Mouse (Mus musculus) inflammation-experienced regulatory T-cells, adult 6 months (primary cell): ENCODE results near the gene Cdc16. TPM values are rescaled to one million over a fixed set of nuclear protein-coding genes. Genes with fewer than 3 reads are reported as not detected.
"Not testable (repeated sequence)": the region's sequence is repeated elsewhere in the genome, so short reads cannot be mapped to it uniquely, and the experiment has no call there.

Source experiments
- ATAC-seq: one replicate; pipeline ENCODE4 v1.8.0; 2017
- polyA plus RNA-seq, 3 experiments: library from polyadenylated mRNA; unstranded; fragments of 100-300 nt; shearing (Covaris generic); gene quantifications; one replicate each; pipeline ENCODE4 v1.2.1; 2017

The Cdc16 gene
- polyA plus RNA-seq: 10 to 100 TPM; 24.1 to 28.0 (median 24.3) TPM

DNA sequence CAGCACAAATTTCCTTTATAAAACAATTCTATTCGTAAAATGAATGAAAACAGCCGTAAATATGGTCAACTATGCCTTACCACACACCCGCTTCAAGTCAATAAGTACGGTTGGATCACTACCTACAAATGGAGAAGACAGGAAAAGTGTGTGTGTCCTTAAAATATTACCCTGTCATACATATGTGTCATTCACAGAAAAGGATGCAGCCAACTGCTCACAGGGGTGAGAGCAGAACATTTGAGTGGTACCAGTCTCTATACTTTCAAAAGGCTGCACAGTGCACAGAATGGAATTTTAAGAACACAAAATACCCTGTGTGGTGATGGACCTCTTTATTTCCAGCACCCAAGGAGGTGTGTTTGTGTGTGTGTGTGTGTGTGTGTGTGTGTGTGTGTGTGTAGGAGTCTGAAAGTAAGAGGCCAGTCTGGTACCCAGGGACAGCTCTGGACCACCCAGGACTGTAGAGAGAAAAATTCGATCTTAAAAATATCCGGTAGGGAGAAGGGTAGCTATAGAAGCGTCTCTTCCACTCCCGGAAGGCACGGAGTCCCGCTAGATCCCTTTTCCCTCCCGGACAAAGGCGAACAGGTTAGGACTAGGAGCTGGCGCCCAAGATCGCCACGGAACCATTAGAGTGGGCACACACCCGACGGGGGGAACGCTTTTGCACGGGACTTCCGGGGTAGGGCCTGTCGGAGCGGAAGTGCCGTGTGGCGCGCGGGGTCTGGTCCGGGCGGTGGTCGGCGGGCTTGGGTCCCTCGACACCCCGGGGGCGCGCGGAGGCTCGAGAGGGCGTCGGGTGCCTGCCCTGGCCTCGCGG lies at the start of gene Cdc16:
Gene Cdc16, plus strand, starts transcription at position 695 of the 823 bp plus-strand sequence.
- ATAC-seq: peak; percentile 89

GRCm38 (mm10) chr8:13708514-13708913 lies 49.0 kb upstream of the Cdc16 start:
- no peak for ATAC-seq

- ATAC-seq: no peak
These were observed 38.5 kb upstream of the Cdc16 start for GRCm38 (mm10) chr8:13718980-13719379.

DNA sequence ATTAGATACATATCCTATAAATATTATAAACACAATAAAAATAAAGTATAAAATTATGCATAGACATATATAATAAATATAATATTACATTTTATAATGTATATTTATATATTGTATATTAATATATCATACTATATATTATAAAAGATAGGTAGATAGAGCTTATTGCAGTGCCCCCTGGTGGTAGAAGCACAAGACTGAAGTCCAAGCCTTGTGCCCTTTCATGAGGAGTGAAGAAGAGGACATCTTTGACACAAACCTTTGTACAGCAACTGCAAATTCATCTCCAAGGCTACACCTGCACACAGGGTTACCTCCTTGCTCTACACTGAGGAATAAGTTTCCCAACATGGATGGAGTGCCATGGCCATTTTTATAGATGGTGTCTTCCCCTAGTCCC lies 31.8 kb upstream of the Cdc16 start:
- no peak for ATAC-seq

DNA sequence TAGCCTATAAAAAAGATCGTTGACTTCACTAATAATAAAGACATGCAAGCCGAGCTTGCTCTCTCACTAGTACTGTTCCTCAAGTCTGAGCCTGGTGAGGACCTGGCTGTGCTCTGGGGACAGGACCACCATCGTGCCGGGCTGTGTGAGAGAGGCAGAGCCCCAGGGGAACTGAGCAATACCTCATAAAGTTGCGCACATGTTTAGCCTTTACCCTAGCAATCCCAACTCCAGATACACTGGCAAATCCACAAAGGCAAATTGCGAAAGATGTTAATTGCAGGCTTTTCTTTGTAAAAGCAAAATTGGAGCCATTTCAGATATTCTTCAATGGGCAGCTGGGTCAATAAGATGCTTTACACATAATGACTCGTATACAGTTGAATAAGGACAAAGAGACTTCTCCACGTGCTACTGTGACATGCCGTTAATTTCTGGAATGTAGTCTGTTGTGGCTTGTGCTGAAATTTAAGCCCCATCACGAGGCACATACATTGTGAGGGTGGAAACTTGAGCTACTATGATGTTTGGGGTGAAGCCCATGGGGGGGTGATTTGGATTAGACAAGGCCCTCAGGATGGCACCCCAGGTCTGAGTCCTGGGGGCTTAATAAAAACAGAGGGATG lies 29.9 kb upstream of the Cdc16 start:
- no peak for ATAC-seq

- no peak for ATAC-seq
These were observed 17.1 kb upstream of the Cdc16 start for GRCm38 (mm10) chr8:13740323-13740770.

DNA sequence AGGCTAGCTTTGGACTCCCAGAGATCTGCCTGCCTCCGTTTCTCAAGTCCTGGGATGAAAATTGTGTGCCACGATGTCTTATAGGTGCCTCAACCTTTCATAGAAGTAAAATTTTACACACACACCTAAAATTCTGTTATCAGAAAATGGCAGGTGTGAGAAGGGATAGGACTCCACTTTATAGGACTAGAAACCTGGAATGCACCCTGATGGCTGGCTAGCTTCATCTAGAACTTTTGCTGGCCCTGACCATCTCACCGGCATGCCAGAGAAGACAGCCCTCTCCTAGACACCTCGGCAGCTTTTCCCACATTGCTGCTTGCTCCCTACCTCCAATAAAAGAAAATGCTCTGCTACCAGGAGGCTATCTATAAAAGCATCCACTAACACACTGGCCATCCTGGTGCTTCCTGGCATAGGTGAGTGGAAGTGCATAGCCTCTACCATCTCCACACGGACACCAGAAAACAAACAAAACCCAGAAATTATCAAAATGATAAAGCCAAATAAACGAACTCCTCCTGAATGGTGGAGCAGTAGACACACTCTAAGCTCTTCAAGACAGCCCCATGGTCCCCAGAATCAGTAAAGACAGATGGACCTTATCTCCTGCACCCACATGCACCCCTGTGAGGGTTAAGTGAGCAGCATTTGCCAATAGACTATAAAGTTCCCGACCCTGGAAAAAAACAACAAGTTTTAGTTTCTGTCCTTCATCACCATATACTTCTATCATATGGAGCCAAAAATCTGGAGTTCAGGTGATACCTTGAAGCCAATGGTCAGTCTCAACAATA lies 16.5 kb upstream of the Cdc16 start:
- ATAC-seq: no peak

DNA sequence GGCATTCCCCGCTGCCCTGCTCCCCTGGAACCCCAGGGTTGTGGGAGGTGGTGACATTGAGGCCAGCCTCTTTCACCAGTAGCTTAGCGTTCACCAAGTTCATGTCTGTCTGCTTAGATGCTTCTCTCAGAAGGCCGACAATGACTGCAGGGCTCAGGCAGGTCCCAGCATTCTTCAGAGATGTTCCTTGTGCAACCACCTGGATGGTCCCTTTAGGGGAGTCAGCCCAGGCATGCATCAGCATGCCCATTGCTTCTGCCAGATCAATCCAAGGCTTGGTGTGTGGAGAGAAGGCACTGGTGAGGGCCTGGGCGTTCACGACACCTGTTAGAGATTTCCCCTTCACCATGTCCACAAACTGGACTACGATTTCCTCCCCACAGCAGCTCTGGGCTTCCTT lies 11.3 kb upstream of the Cdc16 start:
- ATAC-seq: not testable (repeated sequence)

GRCm38 (mm10) chr8:13747626-13748025 lies 9.8 kb upstream of the Cdc16 start:
- ATAC-seq: no peak

DNA sequence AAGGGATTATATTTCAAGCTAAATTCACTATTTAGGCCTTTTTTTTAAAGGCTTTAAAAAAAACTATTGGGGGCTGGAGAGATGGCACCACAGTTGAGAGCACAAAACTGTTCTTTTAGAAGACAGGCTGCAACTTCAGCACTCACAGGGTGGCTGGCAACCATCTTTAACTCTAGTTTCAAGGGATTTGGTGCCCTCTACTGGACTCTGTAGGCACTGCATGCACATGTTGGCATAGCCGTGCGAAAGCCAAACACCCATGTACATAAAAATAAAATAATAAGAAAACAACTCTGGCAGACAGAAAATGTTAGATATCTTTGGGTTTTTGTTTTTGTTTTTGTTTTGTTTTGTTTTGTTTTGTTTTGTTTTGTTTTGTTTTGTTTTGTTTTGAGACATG lies 3.8 kb upstream of the Cdc16 start:
- peak; percentile 44 for ATAC-seq

DNA sequence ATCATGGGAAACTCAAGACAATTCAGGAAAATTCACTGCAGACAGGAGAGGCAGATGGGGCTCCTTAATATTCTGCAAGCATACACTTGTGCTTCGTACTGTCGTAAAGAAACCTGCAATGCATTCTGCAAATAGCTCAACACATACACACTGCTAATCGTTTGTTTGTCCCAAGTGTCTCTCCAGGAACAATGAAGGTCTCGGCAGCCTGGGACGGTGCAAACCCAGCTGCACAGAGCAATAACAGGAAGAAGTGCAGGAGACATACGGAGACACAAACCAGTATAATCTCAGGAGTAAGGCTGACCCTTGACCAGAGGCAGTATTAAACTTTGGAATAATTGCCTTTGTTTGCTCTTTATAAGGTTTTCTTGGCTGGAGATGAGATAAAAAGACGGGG lies 996 bp upstream of the Cdc16 start:
- ATAC-seq: no peak

DNA sequence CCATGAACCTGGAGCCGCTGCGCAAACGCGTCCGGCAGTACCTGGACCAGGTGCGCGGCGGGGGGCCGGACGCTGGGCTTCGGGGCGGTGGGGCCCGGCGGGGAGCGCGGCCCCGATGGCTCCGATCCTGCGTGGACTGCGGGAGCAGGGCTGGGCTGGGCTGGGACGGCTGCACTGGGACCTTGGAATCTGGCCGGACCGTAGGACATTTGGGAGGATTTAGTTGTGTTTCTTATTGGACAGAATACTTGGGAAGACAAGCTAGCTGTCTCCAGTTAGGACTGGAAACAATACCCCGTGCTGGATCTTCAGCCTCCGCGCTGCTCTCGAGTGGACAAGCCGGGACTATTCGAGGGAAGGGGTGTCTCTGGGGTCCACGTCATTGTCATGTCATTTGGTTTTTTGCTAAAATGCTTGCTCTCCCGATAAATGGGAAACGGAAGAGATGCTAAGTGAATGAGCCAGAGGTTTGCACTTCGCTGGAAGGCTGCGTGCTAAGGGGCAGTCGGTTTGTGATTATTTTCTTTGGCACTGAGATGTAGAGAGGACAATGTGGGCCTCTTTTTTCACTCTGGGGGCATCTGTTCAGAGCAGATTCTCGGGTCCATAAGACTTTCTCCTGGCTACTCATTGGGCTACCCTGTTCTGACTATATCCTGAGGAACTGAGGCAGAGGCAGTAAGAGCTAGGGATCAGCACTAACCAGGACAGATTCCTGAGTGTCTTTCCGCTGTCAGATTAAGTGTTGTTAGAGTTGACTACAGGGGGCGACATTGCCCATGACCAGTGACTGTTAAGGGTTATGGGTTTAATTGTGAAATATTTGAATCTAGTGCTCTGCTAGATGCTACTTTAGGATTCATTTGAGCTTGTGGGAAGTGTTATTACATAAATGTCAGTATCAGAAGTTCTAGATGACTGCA lies 590 bp downstream of the Cdc16 start:
- peak; percentile 55 for ATAC-seq

DNA sequence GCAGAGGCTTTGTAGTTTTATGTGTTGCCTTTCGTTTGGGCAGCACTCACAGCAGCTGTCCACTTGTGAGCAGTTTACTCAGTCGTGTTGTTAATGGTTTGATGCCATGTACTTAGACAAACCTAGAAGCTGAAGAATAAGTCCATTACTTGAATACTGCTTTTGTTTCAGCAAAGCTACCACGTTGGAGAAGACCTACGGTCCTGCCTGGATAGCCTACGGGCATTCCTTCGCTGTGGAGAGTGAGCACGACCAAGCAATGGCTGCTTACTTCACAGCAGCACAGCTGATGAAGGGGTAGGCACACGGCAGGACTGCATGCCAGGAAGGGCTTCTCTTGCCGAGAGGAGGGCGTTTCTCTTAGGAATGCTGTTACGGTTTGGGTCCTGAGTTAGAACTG lies 11.7 kb downstream of the Cdc16 start:
- ATAC-seq: no peak

DNA sequence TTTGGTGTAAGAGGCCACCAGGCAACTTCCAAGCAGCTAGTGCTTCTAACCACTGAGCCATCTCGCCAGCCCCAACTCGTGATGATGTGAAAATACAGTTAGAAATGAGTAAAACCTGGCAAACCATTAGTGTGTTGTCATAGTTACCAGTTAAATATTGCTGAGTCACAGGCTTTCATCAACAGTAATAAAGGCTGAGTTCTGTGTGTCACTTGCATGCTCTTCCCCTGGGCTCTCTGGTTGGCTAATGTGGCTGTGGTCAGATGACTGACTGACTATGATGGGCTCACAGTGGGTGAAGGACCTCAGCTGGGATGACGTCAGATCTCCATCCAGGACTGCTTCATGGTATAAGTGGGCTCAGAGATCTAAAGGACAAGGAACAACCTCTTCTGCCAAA lies 23.1 kb downstream of the Cdc16 start:
- no peak for ATAC-seq

DNA sequence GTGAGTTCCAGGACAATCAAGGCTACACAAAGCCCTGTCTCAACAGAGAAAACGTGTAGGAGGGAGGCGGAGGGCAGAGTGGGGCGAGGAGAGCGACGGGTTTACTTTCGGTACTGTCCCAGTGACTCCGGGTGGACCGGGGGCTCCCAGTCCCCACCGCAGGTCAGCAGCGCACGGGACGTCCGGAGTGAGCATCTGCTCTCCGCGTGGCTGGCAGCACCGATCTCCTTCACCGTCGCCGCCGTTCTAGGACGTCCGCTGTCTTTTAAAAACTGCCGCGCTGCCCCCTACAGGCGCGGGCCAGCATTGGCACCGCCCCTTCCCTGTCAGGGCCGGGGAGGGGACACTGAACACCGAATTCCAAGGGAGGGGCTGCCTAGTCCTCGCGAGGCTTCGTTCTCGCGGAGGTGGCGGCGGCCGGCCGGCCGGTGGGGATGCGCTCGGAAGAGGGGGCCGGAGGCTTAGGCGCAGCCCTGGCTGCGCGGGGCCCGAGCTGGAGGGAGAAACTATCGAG lies 27.8 kb downstream of the Cdc16 start, which contains the start of gene Upf3a:
Gene Upf3a, plus strand, starts transcription at position 366 of the 514 bp plus-strand sequence.
- ATAC-seq: peak; percentile 93

DNA sequence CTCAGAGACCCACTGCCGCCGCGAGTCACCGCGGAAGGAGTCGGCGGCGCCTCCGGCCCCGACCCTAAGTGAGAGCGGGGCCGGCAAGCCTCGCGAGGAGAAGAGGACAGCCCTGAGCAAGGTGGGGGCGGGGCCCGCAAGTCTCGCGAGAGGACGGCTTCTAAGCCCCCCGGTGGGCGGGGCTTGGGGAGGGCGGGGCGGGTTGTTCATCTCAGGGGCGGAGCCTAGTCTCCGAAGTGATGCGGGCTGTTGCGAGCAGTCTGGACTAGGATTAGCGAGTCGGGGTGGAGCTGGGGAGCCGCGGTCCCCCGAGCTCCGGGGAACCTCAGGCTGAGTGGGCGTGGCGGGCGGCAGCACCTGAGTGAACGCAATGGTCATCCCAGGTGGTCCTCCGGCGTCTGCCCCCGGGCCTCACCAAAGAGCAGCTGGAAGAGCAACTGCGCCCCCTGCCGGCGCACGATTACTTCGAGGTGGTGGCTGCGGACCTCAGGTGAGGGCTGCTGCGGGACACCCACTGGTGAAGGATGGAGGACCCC lies 28.4 kb downstream of the Cdc16 start:
- ATAC-seq: peak; percentile 75

GRCm38 (mm10) chr8:13789606-13790005 lies 32.1 kb downstream of the Cdc16 start:
- ATAC-seq: no peak

DNA sequence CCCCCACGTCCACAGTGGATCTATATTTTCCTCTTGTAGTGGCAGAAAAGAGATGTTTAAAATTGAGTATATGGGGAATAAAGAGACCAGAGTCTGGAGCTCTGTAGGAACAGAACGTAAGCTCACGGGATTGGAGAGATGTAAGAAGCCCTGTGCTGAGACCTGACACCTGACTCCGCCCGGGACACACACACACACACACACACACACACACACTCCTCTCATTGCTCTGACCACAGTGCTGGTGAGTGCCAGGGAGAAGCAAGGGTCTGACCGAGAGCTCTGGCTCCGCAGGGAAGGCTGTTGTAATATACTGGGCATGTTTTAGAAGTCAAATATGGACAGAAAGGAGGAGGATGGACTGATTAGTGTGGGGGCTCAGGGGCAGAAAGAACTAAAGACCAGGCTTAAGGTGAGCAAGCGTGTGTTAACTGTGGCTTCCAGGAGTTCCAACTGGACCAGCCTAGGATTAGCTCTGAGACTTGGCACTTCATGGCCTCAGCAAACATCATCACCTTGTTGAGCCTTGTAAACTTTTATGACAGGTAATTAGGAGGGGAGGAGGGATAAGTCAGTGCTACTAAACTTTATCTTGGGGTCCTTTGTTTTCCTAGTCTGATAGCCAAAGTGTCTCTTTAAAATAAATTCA lies 35.7 kb downstream of the Cdc16 start:
- ATAC-seq: no peak

GRCm38 (mm10) chr8:13793746-13794101 lies 36.2 kb downstream of the Cdc16 start:
- no peak for ATAC-seq

GRCm38 (mm10) chr8:13797676-13798075 lies 40.2 kb downstream of the Cdc16 start:
- ATAC-seq: no peak

GRCm38 (mm10) chr8:13799566-13799965 lies 42.1 kb downstream of the Cdc16 start:
- no peak for ATAC-seq
